Mouse (Mus musculus): ENCODE data around the gene Efcab6.

DNA sequence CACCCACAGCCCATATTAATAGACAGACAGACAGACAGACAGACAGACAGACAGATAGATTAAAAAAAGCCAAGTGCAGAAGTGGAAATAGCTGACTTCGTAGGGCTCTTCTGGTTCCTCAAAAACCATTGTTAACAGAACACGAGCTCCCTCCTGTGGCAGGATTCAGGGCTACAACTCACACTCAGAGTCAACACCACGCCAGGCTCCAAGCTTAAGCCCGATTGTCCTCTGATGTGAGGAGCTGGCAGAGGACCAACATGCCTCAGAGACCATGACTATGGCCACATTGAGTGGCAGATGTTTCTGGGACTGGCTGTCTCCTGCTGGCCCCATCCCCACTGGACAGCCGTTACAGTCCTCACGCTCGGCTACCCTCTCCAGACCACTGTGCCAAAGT lies 7.0 kb upstream of the Efcab6 start:
- TF ChIP-seq CTCF (conservative IDR thresholded peaks at IDR 0.05 in 1 of 2, IDR thresholded peaks at IDR 0.05 in 1 of 2; ENCODE audit: low read depth in 2 of 2, low read length in 2 of 2): peak; percentile 47 to 77
- TF ChIP-seq KAT2A (IDR thresholded peaks at IDR 0.05; ENCODE audit: insufficient replicate concordance, low read length): no peak
- no peak for TF ChIP-seq EP300 (IDR thresholded peaks at IDR 0.05; ENCODE audit: low read length)
- no peak for TF ChIP-seq PAX5 (IDR thresholded peaks at IDR 0.05; ENCODE audit: low read length)
- TF ChIP-seq USF1 (IDR thresholded peaks at IDR 0.05; ENCODE audit: low read depth, low read length): no peak
- TF ChIP-seq UBTF (IDR thresholded peaks at IDR 0.05; ENCODE audit: low read depth, low read length): no peak
- no peak for TF ChIP-seq ZNF384 (IDR thresholded peaks at IDR 0.05; ENCODE audit: low read depth, low read length)
- TF ChIP-seq ZC3H11A (IDR thresholded peaks at IDR 0.05; ENCODE audit: low read depth, low read length): no peak
- no peak for TF ChIP-seq NELFE (IDR thresholded peaks at IDR 0.05; ENCODE audit: low read depth, low read length)
- TF ChIP-seq TCF12 (IDR thresholded peaks at IDR 0.05; ENCODE audit: low read depth, low read length): no peak
